Mouse (Mus musculus) midbrain, embryonic 16.5 days (tissue): ENCODE measurements around the gene Runx2. TPM values are rescaled to one million over a fixed set of nuclear protein-coding genes. Genes with fewer than 3 reads are reported as not detected.

Experiments
- ATAC-seq: fragments of 200-750 bp; cut with Nextera tagmentation; 2 replicates; pipeline ENCODE4 v1.8.0; 2017; ENCODE audit warnings: moderate TSS enrichment
- H3K27ac ChIP-seq: fragments of 300-500 bp; sonication (generic); 2 replicates; pipeline ENCODE4 v1.5.1; 2014; ENCODE audit warnings: mild to moderate bottlenecking, low read length, mixed read lengths
- H3K27me3 ChIP-seq: fragments of 300-500 bp; sonication (generic); 2 replicates; pipeline ENCODE4 v1.6.1; 2014; ENCODE audit warnings: low read depth, low read length, mixed read lengths; ENCODE audit not compliant: control insufficient read depth, insufficient read depth
- H3K36me3 ChIP-seq: fragments of 300-500 bp; sonication (generic); 2 replicates; pipeline ENCODE4 v1.6.1; 2014; ENCODE audit warnings: mild to moderate bottlenecking, low read length, moderate library complexity, mixed read lengths; ENCODE audit not compliant: control insufficient read depth, insufficient read depth
- H3K4me1 ChIP-seq: fragments of 300-500 bp; sonication (generic); 2 replicates; pipeline ENCODE4 v1.6.1; 2014; ENCODE audit warnings: mild to moderate bottlenecking, low read length, mixed read lengths; ENCODE audit not compliant: control insufficient read depth, insufficient read depth
- H3K4me2 ChIP-seq: fragments of 300-500 bp; sonication (generic); 2 replicates; pipeline ENCODE4 v1.6.1; 2014; ENCODE audit warnings: mild to moderate bottlenecking, low read length, mixed read lengths
- H3K4me3 ChIP-seq: fragments of 300-500 bp; sonication (generic); 2 replicates; pipeline ENCODE4 v1.5.1; 2014; ENCODE audit warnings: low read depth, mild to moderate bottlenecking, low read length, moderate library complexity, mixed read lengths
- H3K9ac ChIP-seq: fragments of 300-500 bp; sonication (generic); 2 replicates; pipeline ENCODE4 v1.6.1; 2014; ENCODE audit warnings: low read depth, low read length, mixed read lengths
- H3K9me3 ChIP-seq: fragments of 300-500 bp; sonication (generic); replicated peaks from 2 replicates; pipeline ENCODE4 v1.6.1; 2014; ENCODE audit warnings: mild to moderate bottlenecking, low read length, mixed read lengths; ENCODE audit not compliant: control insufficient read depth, poor library complexity, severe bottlenecking
- WGBS: fragments of 180-500 bp; shearing (Covaris S2); extraction: QIAGEN DNeasy Blood & Tissue Kit; methylation state at CpG from one replicate; pipeline ENCODE4 v1.1.7; 2014; 5-methylcytosine and 5-hydroxymethylcytosine counted together
- polyA plus RNA-seq: library from polyadenylated mRNA; unstranded; fragments of >200 nt; fragmentation: Nextera tagmentation; extraction: Ambion mirVana; gene quantifications from 2 replicates; pipeline ENCODE4 v1.2.1, GENCODE M21; 2015

Runx2 gene
- polyA plus RNA-seq, 1 experiment from 2014 or later: 0.53 TPM

GRCm38 (mm10) chr17:44709516-44710252 is 104.9 kb downstream of the Runx2 start:
- H3K27me3 ChIP-seq: no peaks in the 10 kb centered on the region
- no peaks in the 10 kb centered on the region for H3K4me1 ChIP-seq
- H3K4me3 ChIP-seq: no peak overlapping the region
- H3K36me3 ChIP-seq: no peaks in the 10 kb centered on the region
- no peak overlapping the region for H3K27ac ChIP-seq
- H3K9me3 ChIP-seq: no peaks in the 10 kb centered on the region
- H3K9ac ChIP-seq: no peak overlapping the region
- ATAC-seq: no peak
- WGBS: 54% methylated on average over 10 of the region's 11 CpGs
- H3K4me2 ChIP-seq: no peak overlapping the region

- H3K27ac ChIP-seq: no peak overlapping the region
- 96% methylated on average over 3 of the region's 3 CpGs for WGBS
- no peak overlapping the region for H3K9ac ChIP-seq
- ATAC-seq: no peak
- no peak overlapping the region for H3K4me2 ChIP-seq
- H3K36me3 ChIP-seq: no peaks in the 10 kb centered on the region
- H3K9me3 ChIP-seq: no peaks in the 10 kb centered on the region
- no peaks in the 10 kb centered on the region for H3K27me3 ChIP-seq
- no peaks in the 10 kb centered on the region for H3K4me1 ChIP-seq
- H3K4me3 ChIP-seq: no peak overlapping the region
Observed at GRCm38 (mm10) chr17:44707956-44708355, 106.6 kb downstream of the Runx2 start.

- no peak for ATAC-seq
- WGBS: 95% methylated on average over 10 of the region's 10 CpGs
- no peak overlapping the region for H3K9ac ChIP-seq
Observed at GRCm38 (mm10) chr17:44706531-44706930, 108.1 kb downstream of the Runx2 start.

DNA sequence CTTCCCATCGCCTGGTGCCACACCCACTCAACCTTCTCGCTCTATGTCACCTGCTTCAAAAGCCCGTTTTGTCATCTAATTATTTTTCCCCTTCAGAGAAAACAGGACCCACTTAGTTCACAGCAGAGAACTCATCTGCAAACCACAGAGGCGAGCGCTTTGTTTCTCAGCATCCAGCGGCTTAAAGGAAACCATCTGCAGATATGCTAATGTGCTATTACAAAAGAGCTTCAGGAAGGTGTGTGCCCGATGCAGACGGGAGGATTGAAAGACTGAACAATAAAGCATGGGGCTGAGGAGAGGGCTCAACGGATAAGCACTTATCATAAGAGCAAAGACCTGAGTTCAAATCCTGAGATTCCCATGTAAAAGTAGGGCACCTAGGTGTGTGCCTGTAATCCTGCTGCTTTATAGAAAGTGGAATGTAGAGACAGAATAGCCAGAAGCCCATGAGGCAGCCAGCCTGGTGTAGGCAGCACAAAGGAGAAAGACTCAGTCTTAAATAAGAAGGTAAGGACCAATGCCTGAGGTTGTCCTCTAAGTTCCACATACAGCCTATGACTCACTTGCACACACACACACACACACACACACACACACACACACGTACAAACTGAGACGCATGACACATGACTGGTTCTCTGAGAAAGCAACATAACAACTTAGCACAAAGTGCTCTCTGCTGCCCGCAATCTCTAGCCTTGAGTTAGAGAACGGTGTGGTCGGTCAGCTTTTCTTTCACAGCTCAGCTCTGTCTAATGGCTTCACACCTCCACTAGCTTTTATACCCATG is 111.9 kb downstream of the Runx2 start:
- Histone ChIP-seq H3K27ac (no peak overlapping the region), H3K9ac (no peak overlapping the region), H3K4me3 (no peak overlapping the region), H3K27me3 (no peaks in the 10 kb centered on the region), H3K9me3 (no peaks in the 10 kb centered on the region), H3K4me2 (no peak overlapping the region), H3K36me3 (no peaks in the 10 kb centered on the region), H3K4me1 (no peaks in the 10 kb centered on the region)
- ATAC-seq: no peak
- WGBS: 49% methylated on average over 14 of the region's 14 CpGs

More at GRCm38 (mm10) chr17:44706531-44706930, 108.1 kb downstream of the Runx2 start:
- H3K36me3 ChIP-seq: no peaks in the 10 kb centered on the region
- no peak overlapping the region for H3K27ac ChIP-seq
- no peaks in the 10 kb centered on the region for H3K9me3 ChIP-seq
- no peaks in the 10 kb centered on the region for H3K4me1 ChIP-seq
- H3K27me3 ChIP-seq: no peaks in the 10 kb centered on the region
- no peak overlapping the region for H3K4me2 ChIP-seq
- H3K4me3 ChIP-seq: no peak overlapping the region

DNA sequence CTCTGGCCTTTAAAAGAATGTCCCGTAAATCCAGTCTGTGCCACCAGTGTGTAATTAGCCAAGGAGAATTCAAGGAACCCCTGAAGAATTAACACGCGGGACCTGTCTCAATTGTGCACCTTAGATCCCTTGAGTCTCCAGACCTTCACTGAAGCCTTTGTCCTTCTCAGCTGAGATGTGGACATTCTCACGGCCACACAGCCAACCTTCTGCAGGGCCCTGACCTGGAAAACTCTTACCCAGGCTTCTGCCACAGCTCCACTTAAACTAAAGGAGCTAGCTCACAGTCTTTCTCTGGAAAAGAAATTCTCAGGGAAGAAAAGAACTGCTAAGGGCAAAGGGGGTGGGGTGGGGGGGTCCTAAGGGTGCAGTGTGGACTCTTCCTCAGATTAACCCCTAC is 113.1 kb downstream of the Runx2 start:
- Histone ChIP-seq H3K9ac (no peak overlapping the region), H3K4me1 (no peaks in the 10 kb centered on the region), H3K4me2 (no peak overlapping the region), H3K27me3 (no peaks in the 10 kb centered on the region), H3K9me3 (no peaks in the 10 kb centered on the region), H3K36me3 (no peaks in the 10 kb centered on the region), H3K4me3 (no peak overlapping the region), H3K27ac (no peak overlapping the region)
- ATAC-seq: no peak
- WGBS: 93% methylated on average over 4 of the region's 4 CpGs

DNA sequence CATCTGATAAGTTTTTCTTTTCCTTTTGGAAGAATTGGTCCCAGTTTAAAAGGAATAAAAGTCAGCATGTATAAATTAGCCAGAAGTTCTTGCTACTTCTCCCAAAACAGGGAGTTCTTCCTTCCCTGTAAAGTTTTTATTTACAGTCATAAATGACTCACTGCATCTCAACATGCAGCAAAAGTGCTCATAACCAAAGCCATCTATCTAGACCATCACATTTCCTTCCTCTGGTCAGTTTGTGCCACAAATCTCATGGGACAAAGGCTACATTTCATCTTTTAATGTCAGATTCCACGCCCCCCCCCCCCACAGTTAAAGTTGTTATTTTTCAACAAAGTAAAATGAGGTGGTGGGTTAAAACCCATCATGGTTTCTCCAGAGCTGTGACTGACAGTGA is 114.3 kb downstream of the Runx2 start:
- WGBS: 100% methylated on average over 1 of the region's 1 CpGs

GRCm38 (mm10) chr17:44697053-44697452 is 117.5 kb downstream of the Runx2 start:
- Histone ChIP-seq H3K27me3 (no peaks in the 10 kb centered on the region), H3K4me1 (no peaks in the 10 kb centered on the region), H3K4me3 (no peak overlapping the region), H3K4me2 (no peak overlapping the region), H3K9me3 (no peaks in the 10 kb centered on the region), H3K36me3 (no peaks in the 10 kb centered on the region), H3K27ac (no peak overlapping the region), H3K9ac (no peak overlapping the region)
- WGBS: 89% methylated on average over 10 of the region's 10 CpGs
- no peak for ATAC-seq

More for the DNA sequence above, 114.3 kb downstream of the Runx2 start:
- no peaks in the 10 kb centered on the region for H3K9me3 ChIP-seq
- H3K4me2 ChIP-seq: no peak overlapping the region
- no peak overlapping the region for H3K4me3 ChIP-seq
- ATAC-seq: no peak
- H3K27ac ChIP-seq: no peak overlapping the region
- no peaks in the 10 kb centered on the region for H3K36me3 ChIP-seq
- no peaks in the 10 kb centered on the region for H3K4me1 ChIP-seq
- H3K9ac ChIP-seq: no peak overlapping the region
- H3K27me3 ChIP-seq: no peaks in the 10 kb centered on the region

DNA sequence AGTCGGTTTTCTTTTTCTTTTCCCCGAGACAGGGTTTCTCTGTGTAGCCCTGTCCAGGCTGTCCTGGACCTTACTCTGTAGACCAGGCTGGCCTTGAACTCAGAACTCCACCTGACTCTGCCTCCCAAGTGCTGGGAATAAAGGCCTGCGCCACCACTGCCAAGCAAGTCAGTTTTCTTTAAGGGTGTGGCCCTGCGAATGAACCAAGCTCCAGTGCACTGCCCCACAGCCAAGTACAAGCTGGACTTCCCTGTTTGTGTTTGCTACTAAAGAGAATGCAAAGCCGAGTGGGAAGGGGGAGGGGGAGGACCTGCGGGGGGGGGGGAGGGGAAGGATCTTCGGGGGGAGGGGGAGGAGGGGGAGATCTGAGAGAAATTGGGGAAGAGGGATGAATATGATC is 121.0 kb downstream of the Runx2 start:
- Histone ChIP-seq H3K9me3 (no peaks in the 10 kb centered on the region), H3K27me3 (no peaks in the 10 kb centered on the region), H3K4me2 (no peak overlapping the region), H3K9ac (no peak overlapping the region), H3K36me3 (no peaks in the 10 kb centered on the region), H3K27ac (no peak overlapping the region), H3K4me1 (no peaks in the 10 kb centered on the region), H3K4me3 (no peak overlapping the region)
- no peak for ATAC-seq
- 87% methylated on average over 5 of the region's 7 CpGs for WGBS

DNA sequence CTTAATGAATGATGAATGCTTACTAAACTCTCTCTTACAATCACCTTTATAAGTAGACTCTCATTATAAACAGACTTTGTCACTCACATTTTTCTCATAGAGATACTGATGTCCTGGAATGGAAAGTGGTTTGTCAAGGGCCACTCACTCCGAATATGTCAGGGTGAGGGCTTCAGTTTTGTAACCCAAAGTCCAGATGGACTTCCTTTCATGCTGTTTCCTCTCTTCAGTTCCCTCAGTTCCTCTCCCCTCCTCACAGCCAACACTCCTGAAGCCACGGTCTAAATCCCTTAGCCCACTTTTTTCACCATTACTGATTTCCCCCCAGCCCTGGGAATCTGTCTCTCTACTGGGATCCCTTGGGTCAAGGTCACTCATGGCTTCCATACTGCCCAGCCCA is 123.1 kb downstream of the Runx2 start:
- no peak overlapping the region for H3K9ac ChIP-seq
- no peaks in the 10 kb centered on the region for H3K36me3 ChIP-seq
- no peak overlapping the region for H3K4me3 ChIP-seq
- H3K27ac ChIP-seq: no peak overlapping the region
- no peaks in the 10 kb centered on the region for H3K9me3 ChIP-seq
- WGBS: 86% methylated on average over 2 of the region's 2 CpGs
- no peak for ATAC-seq
- H3K27me3 ChIP-seq: no peaks in the 10 kb centered on the region
- no peak overlapping the region for H3K4me2 ChIP-seq
- H3K4me1 ChIP-seq: no peaks in the 10 kb centered on the region
